Mouse (Mus musculus) heart, postnatal 0 days (tissue): ENCODE measurements around the gene Ano6.

Source experiments
- CTCF ChIP-seq: IDR thresholded peaks from 2 replicates; pipeline ENCODE4 v1.5.1; 2016; ENCODE audit warnings: antibody characterized with exemption, control low read depth, low read depth
- EP300 ChIP-seq: IDR thresholded peaks from 2 replicates; pipeline ENCODE4 v1.6.1; 2016; ENCODE audit warnings: antibody characterized with exemption, low read depth

GRCm38 (mm10) chr15:95822099-95822498 is 31.5 kb downstream of the Ano6 start:
- TF ChIP-seq CTCF (no peak), EP300 (no peak)
